Mouse (Mus musculus) left cerebral cortex, postnatal 10 days (tissue): ENCODE data around the gene Vmn1r169. TPM values are rescaled to one million over a fixed set of nuclear protein-coding genes. Genes with fewer than 3 reads are reported as not detected.
"Not testable (repeated sequence)": the region's sequence is repeated elsewhere in the genome, so short reads cannot be mapped to it uniquely, and the experiment has no call there.

Experiments
- DNase-seq, 2 experiments: peaks; one replicate each; pipeline ENCODE4 v3.0.0; 2021 to 2022; ENCODE audit warnings: low spot score in 2 of 2, mixed read lengths in 1 of 2; ENCODE audit errors: extremely low spot score in 1 of 2
- intact Hi-C: fragments of 180-260 bp; cut with DNase I; formaldehyde crosslinking; loops from one replicate; pipeline ENCODE4 v1.15.1; 2025
- total RNA-seq, 2 experiments: library from RNA; stranded (reverse); gene quantifications; 2 replicates each; pipeline ENCODE4 v1.2.3; 2021

The Vmn1r169 gene
- total RNA-seq, result not detected

GRCm38 (mm10) chr7:23575226-23575625 is at the start of gene Vmn1r169:
Vmn1r169 (plus strand) TSS chr7:23575526.
- intact Hi-C loops, DNase-seq: not testable (repeated sequence)

GRCm38 (mm10) chr7:23539432-23539831 is 35.9 kb upstream of the Vmn1r169 start, which contains the start of gene Vmn1r168:
Vmn1r168 (plus strand) TSS chr7:23539732.
- intact Hi-C loops, DNase-seq: not testable (repeated sequence)

DNA sequence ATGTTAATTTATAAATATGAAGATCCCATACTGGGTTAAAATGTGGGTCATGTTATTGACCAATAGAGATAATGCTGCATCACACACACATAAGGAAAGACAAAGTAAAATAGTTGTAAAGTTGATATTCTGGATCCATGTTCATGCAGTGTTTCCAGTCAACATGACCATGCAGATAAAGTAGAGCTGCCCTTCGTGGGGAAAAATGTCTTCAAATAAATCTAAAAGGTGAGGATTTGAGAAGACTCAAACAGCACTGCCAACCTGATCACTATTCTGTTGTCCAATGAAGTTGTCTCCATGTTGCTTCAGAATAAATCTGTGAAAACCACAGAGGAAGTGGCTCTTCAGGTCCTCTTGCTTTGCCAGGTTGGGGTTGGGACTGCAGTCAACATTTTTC is 30.5 kb downstream of the Vmn1r169 start, which contains the start of gene Vmn1r170:
Gene Vmn1r170 (plus strand): TSS at position 301 of the 400 bp plus-strand sequence.
- intact Hi-C loops, DNase-seq: not testable (repeated sequence)

Other genes starting within 250 kb of the Vmn1r169 start
- not detected for gene Nlrp5, start 189.6 kb upstream of the Vmn1r169 start, total RNA-seq
- gene Vmn1r167, start 68.3 kb upstream of the Vmn1r169 start, total RNA-seq, result not detected
- not detected for gene Vmn1r168, start 35.8 kb upstream of the Vmn1r169 start, total RNA-seq
- gene Vmn1r170, start 30.6 kb downstream of the Vmn1r169 start, total RNA-seq, result not detected
- not detected for gene Vmn1r171, start 55.2 kb downstream of the Vmn1r169 start, total RNA-seq
- gene Vmn1r172, start 82.8 kb downstream of the Vmn1r169 start, total RNA-seq, result not detected
- gene Vmn1r173, start 125.2 kb downstream of the Vmn1r169 start, total RNA-seq, result not detected
- not detected for gene Vmn1r174, start 176.7 kb downstream of the Vmn1r169 start, total RNA-seq
- gene Vmn1r175, start 235.1 kb downstream of the Vmn1r169 start, total RNA-seq, result not detected